8 mouse cellular contexts compared by ENCODE assay signal in genomic region chr8:105326968-105327367, GRCm38 (mm10). TPM values are rescaled to one million over a fixed set of nuclear protein-coding genes. Genes with fewer than 3 reads are reported as not detected.
A peak's percentile ranks its signal among the peaks of the same experiment; 100 is the strongest.
DNase-seq lines count a peak whose midpoint lies in the region; ATAC-seq and TF ChIP-seq lines count a peak whose summit lies in the region.

No protein-coding gene starts in this region.

- H3K9ac ChIP-seq in heart, embryonic 13.5 days = peak overlapping the region; percentile 94
- H3K9ac ChIP-seq in ES-E14 (ENCODE audit: insufficient read depth, low read depth, low read length, poor library complexity, severe bottlenecking) = peak overlapping the region; percentile 74
- H3K9ac ChIP-seq in heart, postnatal 0 days (replicated peaks; ENCODE audit: low read depth, low read length) = peak overlapping the region; percentile 76

- H3K27me3 ChIP-seq in heart, embryonic 13.5 days (replicated peaks) = no peaks in the 10 kb centered on the region
- H3K27me3 ChIP-seq in heart, postnatal 0 days (ENCODE audit: control insufficient read depth, insufficient read depth, low read length) = no peaks in the 10 kb centered on the region

- H3K27ac ChIP-seq in heart, embryonic 13.5 days (replicated peaks) = peak overlapping the region; percentile 90
- H3K27ac ChIP-seq in ES-E14 (ENCODE audit: insufficient read depth, low read depth, low read length, poor library complexity, severe bottlenecking) (no peak overlapping the region), macrophage (peak overlapping the region; percentile 83)
- peak overlapping the region; percentile 80 for H3K27ac ChIP-seq in heart, postnatal 0 days (ENCODE audit: low read depth)

- no peaks in the 10 kb centered on the region for H3K9me3 ChIP-seq in heart, embryonic 13.5 days
- no peaks in the 10 kb centered on the region for H3K9me3 ChIP-seq in ES-E14 (ENCODE audit: control insufficient read depth, insufficient read depth, low read depth, low read length)
- no peaks in the 10 kb centered on the region for H3K9me3 ChIP-seq in heart, postnatal 0 days (replicated peaks; ENCODE audit: control insufficient read depth, low read length)

- in situ Hi-C loops in ES-E14 (cut with MboI; ENCODE audit: low sequenced_read_pairs in 2 of 2, unreplicated experiment in 2 of 2) = no loop called here

- H3K4me3 ChIP-seq in heart, embryonic 13.5 days = peak overlapping the region; percentile 87
- H3K4me3 ChIP-seq in ES-E14 (ENCODE audit: insufficient read depth in 1 of 2, low read depth in 1 of 2, low read length in 2 of 2, poor library complexity in 1 of 2, severe bottlenecking in 1 of 2) = peak overlapping the region; percentile 73 to 100
- peak overlapping the region; percentile 88 for H3K4me3 ChIP-seq in heart, postnatal 0 days (ENCODE audit: low read depth, low read length)
- H3K4me3 ChIP-seq in macrophage (ENCODE audit: inconsistent target) = peak overlapping the region; percentile 92

- H3K36me3 ChIP-seq in heart, embryonic 13.5 days = peaks cover 56% of the 10 kb centered on the region
- H3K36me3 ChIP-seq in ES-E14 (ENCODE audit: control insufficient read depth, insufficient read depth, low read length, poor library complexity, severe bottlenecking) (peaks cover 36% of the 10 kb centered on the region), macrophage (ENCODE audit: inconsistent target) (peaks cover 47% of the 10 kb centered on the region)
- H3K36me3 ChIP-seq in heart, postnatal 0 days (replicated peaks; ENCODE audit: control insufficient read depth, insufficient read depth, low read length) = peaks cover 49% of the 10 kb centered on the region

- peaks cover 30% of the 10 kb centered on the region for H3K79me2 ChIP-seq in macrophage (ENCODE audit: inconsistent target)

- no peak for TF ChIP-seq EP300 in heart, postnatal 0 days (IDR thresholded peaks at IDR 0.05; ENCODE audit: low read depth)

- WGBS in heart, embryonic 13.5 days = 28% methylated on average over 6 of the region's 6 CpGs
- WGBS in heart, postnatal 0 days = 28% methylated on average over 6 of the region's 6 CpGs
- WGBS in macrophage (ENCODE audit: missing documents) = 52% methylated on average over 6 of the region's 6 CpGs

- no peak for DNase-seq in heart, adult 9 months (ENCODE audit: low spot score in 2 of 2)
- DNase-seq in ES-E14 (ENCODE audit: low read depth, low spot score) = no peak
- no peak for DNase-seq in heart, postnatal 0 days (ENCODE audit: low spot score)
- no peak for DNase-seq in layer of hippocampus, postnatal 36 days
- no peak for DNase-seq in spleen, adult 12 weeks (ENCODE audit: low spot score)

- H3K4me1 ChIP-seq in heart, embryonic 13.5 days = peaks cover 26% of the 10 kb centered on the region
- peaks cover 0 to 8% of the 10 kb centered on the region in 2 experiments; a peak in 1 of 4 replicates for H3K4me1 ChIP-seq in ES-E14 (ENCODE audit: control insufficient read depth in 2 of 2, insufficient read depth in 2 of 2, low read length in 2 of 2, poor library complexity in 1 of 2)
- peaks cover 20% of the 10 kb centered on the region for H3K4me1 ChIP-seq in heart, postnatal 0 days (ENCODE audit: control insufficient read depth, insufficient read depth)

- no peak for ATAC-seq in heart, embryonic 13.5 days (ENCODE audit: extremely low read depth, insufficient number of reproducible peaks, low FRiP score, low TSS enrichment)
- no peak for ATAC-seq in heart, postnatal 0 days (ENCODE audit: insufficient read depth, low read depth)
- no peak for ATAC-seq in inflammation-experienced regulatory T-cells, adult 6 months

- TF ChIP-seq CTCF in heart, postnatal 0 days (IDR thresholded peaks at IDR 0.05; ENCODE audit: low read depth) = no peak

- H3K4me2 ChIP-seq in heart, embryonic 13.5 days = peak overlapping the region; percentile 95
- peak overlapping the region; percentile 82 for H3K4me2 ChIP-seq in heart, postnatal 0 days (ENCODE audit: low read depth, low read length)

TF ChIP-seq in ES-E14, 5 proteins besides CTCF, POLR2A, EP300 and RAD21:
- no peak for TF ChIP-seq CHD2 (IDR thresholded peaks at IDR 0.05; ENCODE audit: low read depth, low read length)
- no peak for TF ChIP-seq ZC3H11A (IDR thresholded peaks at IDR 0.05; ENCODE audit: borderline replicate concordance, low read depth, low read length)
- TF ChIP-seq HCFC1 (IDR thresholded peaks at IDR 0.05; ENCODE audit: borderline replicate concordance, insufficient read depth, low read length) = no peak
- no peak for TF ChIP-seq ZNF384 (IDR thresholded peaks at IDR 0.05; ENCODE audit: low read depth, low read length)

RNA-seq across cellular contexts. Expression of gene Tmem208, which starts 0.8 kb away (rescaled TPM):
- 75.9 and 92.9 TPM in 2 replicates for polyA plus RNA-seq in heart, embryonic 13.5 days (2015; fragmentation: Nextera tagmentation; extraction: Ambion mirVana)
- 123 and 133 TPM in 2 replicates for total RNA-seq in ES-E14 (2012; rRNA removed)
- total RNA-seq in heart, postnatal 0 days (2014; rRNA removed; ENCODE audit: low replicate concordance) = 69.3 and 81.0 TPM in 2 replicates
- 66.2 and 68.9 TPM in 2 replicates for polyA plus RNA-seq in heart, postnatal 0 days (2015; fragmentation: Nextera tagmentation; extraction: Ambion mirVana)
- 10 to 100 TPM; 14.6 to 58.3 (median 34.2) TPM for total RNA-seq in macrophage (2018; cell fraction: chromatin; rRNA removed)
- total RNA-seq in macrophage (2018; cell fraction: cytosol; rRNA removed) = 10 to 100 TPM; 31.0 to 53.6 (median 47.2) TPM
- total RNA-seq in macrophage (2018; cell fraction: nucleus; rRNA removed) = 10 to 100 TPM; 26.1 to 78.9 (median 46.8) TPM
- 19.5 to 78.9 TPM (median 58.8 TPM) in 3 replicates for polyA plus RNA-seq in macrophage (2018)
- total RNA-seq in layer of hippocampus, postnatal 36 days (2021) = 10 to 100 TPM; 44.1 to 47.9 TPM
- 100 to 1,000 TPM; 136 to 151 (median 144) TPM for polyA plus RNA-seq in inflammation-experienced regulatory T-cells, adult 6 months (2017; shearing (Covaris generic))

RNA-seq across cellular contexts. Expression of gene Lrrc29, which starts 0.9 kb away (rescaled TPM):
- polyA plus RNA-seq in heart, embryonic 13.5 days (2015; fragmentation: Nextera tagmentation; extraction: Ambion mirVana) = 0.96 and 1.2 TPM in 2 replicates
- 2.5 and 2.8 TPM in 2 replicates for total RNA-seq in ES-E14 (2012; rRNA removed)
- 4.0 and 5.8 TPM in 2 replicates for total RNA-seq in heart, postnatal 0 days (2014; rRNA removed; ENCODE audit: low replicate concordance)
- polyA plus RNA-seq in heart, postnatal 0 days (2015; fragmentation: Nextera tagmentation; extraction: Ambion mirVana) = 1.1 and 1.5 TPM in 2 replicates
- 10 to 100 TPM in 18 of 26 experiments, 1 to 10 TPM in 8; 5.3 to 29.4 (median 15.1) TPM for total RNA-seq in macrophage (2018; cell fraction: chromatin; rRNA removed)
- total RNA-seq in macrophage (2018; cell fraction: cytosol; rRNA removed) = 1 to 10 TPM in 14 of 26 experiments, under 1 TPM in 12; 0.62 to 2.6 (median 1.0) TPM
- total RNA-seq in macrophage (2018; cell fraction: nucleus; rRNA removed) = 10 to 100 TPM in 12 of 26 experiments, 1 to 10 TPM in 14; 2.5 to 17.5 (median 9.2) TPM
- 0.63 to 1.4 TPM (median 0.77 TPM) in 3 replicates for polyA plus RNA-seq in macrophage (2018)
- total RNA-seq in layer of hippocampus, postnatal 36 days (2021) = 1 to 10 TPM; 5.9 to 7.8 TPM
- 1 to 10 TPM; 1.8 to 4.2 (median 3.2) TPM for polyA plus RNA-seq in inflammation-experienced regulatory T-cells, adult 6 months (2017; shearing (Covaris generic))

RNA-seq across cellular contexts. Expression of gene Fhod1, which starts 20.8 kb away (rescaled TPM):
- polyA plus RNA-seq in heart, embryonic 13.5 days (2015; fragmentation: Nextera tagmentation; extraction: Ambion mirVana) = 1.9 and 2.0 TPM in 2 replicates
- total RNA-seq in ES-E14 (2012; rRNA removed) = 9.1 and 12.7 TPM in 2 replicates
- total RNA-seq in heart, postnatal 0 days (2014; rRNA removed; ENCODE audit: low replicate concordance) = 6.4 and 6.9 TPM in 2 replicates
- polyA plus RNA-seq in heart, postnatal 0 days (2015; fragmentation: Nextera tagmentation; extraction: Ambion mirVana) = 0.70 and 0.72 TPM in 2 replicates
- 100 to 1,000 TPM in 1 of 26 experiments, 10 to 100 TPM in 25; 10.7 to 130 (median 29.1) TPM for total RNA-seq in macrophage (2018; cell fraction: chromatin; rRNA removed)
- total RNA-seq in macrophage (2018; cell fraction: cytosol; rRNA removed) = 10 to 100 TPM in 8 of 26 experiments, 1 to 10 TPM in 18; 4.5 to 12.6 (median 8.2) TPM
- total RNA-seq in macrophage (2018; cell fraction: nucleus; rRNA removed) = 10 to 100 TPM in 22 of 26 experiments, 1 to 10 TPM in 4; 7.0 to 64.9 (median 17.8) TPM
- polyA plus RNA-seq in macrophage (2018) = 5.6 to 17.0 TPM (median 9.8 TPM) in 3 replicates
- 1 to 10 TPM; 1.8 to 1.9 TPM for total RNA-seq in layer of hippocampus, postnatal 36 days (2021)
- 1 to 10 TPM; 3.1 to 3.5 (median 3.2) TPM for polyA plus RNA-seq in inflammation-experienced regulatory T-cells, adult 6 months (2017; shearing (Covaris generic))

RNA-seq across cellular contexts. Expression of gene Elmo3, which starts 21.6 kb away (rescaled TPM):
- 2.3 and 2.6 TPM in 2 replicates for polyA plus RNA-seq in heart, embryonic 13.5 days (2015; fragmentation: Nextera tagmentation; extraction: Ambion mirVana)
- 3.5 and 4.3 TPM in 2 replicates for total RNA-seq in ES-E14 (2012; rRNA removed)
- 1.4 and 2.2 TPM in 2 replicates for total RNA-seq in heart, postnatal 0 days (2014; rRNA removed; ENCODE audit: low replicate concordance)
- 1.6 and 1.9 TPM in 2 replicates for polyA plus RNA-seq in heart, postnatal 0 days (2015; fragmentation: Nextera tagmentation; extraction: Ambion mirVana)
- 10 to 100 TPM in 1 of 26 experiments, 1 to 10 TPM in 25; 2.7 to 10.1 (median 5.4) TPM for total RNA-seq in macrophage (2018; cell fraction: chromatin; rRNA removed)
- total RNA-seq in macrophage (2018; cell fraction: cytosol; rRNA removed) = under 1 TPM; 0.03 to 0.65 (median 0.19) TPM
- total RNA-seq in macrophage (2018; cell fraction: nucleus; rRNA removed) = 1 to 10 TPM in 25 of 26 experiments, under 1 TPM in 1; 0.98 to 8.1 (median 2.5) TPM
- polyA plus RNA-seq in macrophage (2018) = 0.29 to 0.43 TPM (median 0.33 TPM) in 3 replicates
- under 1 TPM; 0.77 to 0.81 TPM for total RNA-seq in layer of hippocampus, postnatal 36 days (2021)
- polyA plus RNA-seq in inflammation-experienced regulatory T-cells, adult 6 months (2017; shearing (Covaris generic)) = 10 to 100 TPM in 1 of 3 experiments, 1 to 10 TPM in 2; 3.9 to 11.8 (median 9.5) TPM

RNA-seq across cellular contexts. Expression of gene Slc9a5, which starts 21.7 kb away (rescaled TPM):
- polyA plus RNA-seq in heart, embryonic 13.5 days (2015; fragmentation: Nextera tagmentation; extraction: Ambion mirVana) = 1.3 and 1.4 TPM in 2 replicates
- 5.8 and 11.7 TPM in 2 replicates for total RNA-seq in ES-E14 (2012; rRNA removed)
- total RNA-seq in heart, postnatal 0 days (2014; rRNA removed; ENCODE audit: low replicate concordance) = 1.2 and 3.9 TPM in 2 replicates
- polyA plus RNA-seq in heart, postnatal 0 days (2015; fragmentation: Nextera tagmentation; extraction: Ambion mirVana) = 0.27 and 0.41 TPM in 2 replicates
- total RNA-seq in macrophage (2018; cell fraction: chromatin; rRNA removed) = 1 to 10 TPM; 2.1 to 9.3 (median 3.8) TPM
- total RNA-seq in macrophage (2018; cell fraction: cytosol; rRNA removed) = under 1 TPM; 0.06 to 0.51 (median 0.25) TPM
- total RNA-seq in macrophage (2018; cell fraction: nucleus; rRNA removed) = 10 to 100 TPM in 1 of 26 experiments, 1 to 10 TPM in 22, under 1 TPM in 3; 0.85 to 20.0 (median 2.7) TPM
- polyA plus RNA-seq in macrophage (2018) = 0.36 to 0.94 TPM (median 0.36 TPM) in 3 replicates
- total RNA-seq in layer of hippocampus, postnatal 36 days (2021) = 10 to 100 TPM; 12.2 to 13.7 TPM
- 1 to 10 TPM in 1 of 3 experiments, under 1 TPM in 2; 0.28 to 1.3 (median 0.42) TPM for polyA plus RNA-seq in inflammation-experienced regulatory T-cells, adult 6 months (2017; shearing (Covaris generic))
